Mouse (Mus musculus): ENCODE measurements around the gene Slc22a1.

- no peak for TF ChIP-seq CTCF (conservative IDR thresholded peaks at IDR 0.05; ENCODE audit: insufficient read depth, insufficient read length, low read depth, low read length)
- TF ChIP-seq POLR2A (IDR thresholded peaks at IDR 0.05; ENCODE audit: low read depth, low read length), result no peak
Measured at GRCm38 (mm10) chr17:12710050-12710780, 34.6 kb upstream of the Slc22a1 start.

Data from kidney, adult 2 months (tissue).